Mouse (Mus musculus) myocyte (in vitro differentiated cells): ENCODE results near the gene B4galt4. TPM values are rescaled to one million over a fixed set of nuclear protein-coding genes. Genes with fewer than 3 reads are reported as not detected.
A peak's percentile ranks its signal among the peaks of the same experiment; 100 is the strongest.
"Not testable (repeated sequence)": the region's sequence is repeated elsewhere in the genome, so short reads cannot be mapped to it uniquely, and the experiment has no call there.

Experiments
- H3K27me3 ChIP-seq: one replicate; pipeline ENCODE4 v1.6.1; 2011; ENCODE audit not compliant: control insufficient read depth, insufficient read depth, insufficient read length
- H3K36me3 ChIP-seq: one replicate; pipeline ENCODE4 v1.6.1; 2011; ENCODE audit not compliant: control insufficient read depth, insufficient read depth
- H3K4me2 ChIP-seq: one replicate; pipeline ENCODE4 v1.6.1; 2011; ENCODE audit warnings: low read depth, control low read depth
- H3K4me3 ChIP-seq: one replicate; pipeline ENCODE4 v1.5.1; 2011; ENCODE audit warnings: mild to moderate bottlenecking, control low read depth, moderate library complexity
- H3K79me2 ChIP-seq: one replicate; pipeline ENCODE4 v1.6.1; 2011; ENCODE audit not compliant: control insufficient read depth, insufficient read depth
- H3ac ChIP-seq: one replicate; pipeline ENCODE4 v1.6.1; 2011; ENCODE audit not compliant: control insufficient read depth, insufficient read length
- CEBPB ChIP-seq: IDR thresholded peaks from 2 replicates; pipeline ENCODE4 v1.6.1; 2011; ENCODE audit warnings: mild to moderate bottlenecking, moderate library complexity; ENCODE audit not compliant: poor library complexity, insufficient read depth, severe bottlenecking
- E2F4 ChIP-seq: IDR thresholded peaks from one replicate; pipeline ENCODE4 v1.6.1; 2011; ENCODE audit warnings: mild to moderate bottlenecking, control low read depth, moderate library complexity; ENCODE audit not compliant: insufficient read depth
- MAX ChIP-seq: IDR thresholded peaks from one replicate; pipeline ENCODE4 v1.6.1; 2011; ENCODE audit warnings: low read depth, mild to moderate bottlenecking, control low read depth
- MYOD1 ChIP-seq, 3 experiments: IDR thresholded peaks; one replicate each; pipeline ENCODE4 v1.6.1; 2011; ENCODE audit warnings: control low read depth in 2 of 3, low read depth in 2 of 3, mild to moderate bottlenecking in 2 of 3, moderate library complexity in 1 of 3; ENCODE audit not compliant: insufficient read length in 2 of 3, control insufficient read depth in 1 of 3
- MYOG ChIP-seq, 3 experiments: IDR thresholded peaks; one replicate each; pipeline ENCODE4 v1.6.1; 2011; ENCODE audit warnings: control low read depth in 2 of 3, low read depth in 2 of 3, mild to moderate bottlenecking in 2 of 3; ENCODE audit not compliant: insufficient read length in 2 of 3, control insufficient read depth in 1 of 3, insufficient read depth in 1 of 3
- POLR2A ChIP-seq: IDR thresholded peaks from one replicate; pipeline ENCODE4 v1.6.1; 2011; ENCODE audit warnings: low read depth, mild to moderate bottlenecking, control low read depth, moderate library complexity; ENCODE audit not compliant: insufficient read length
- POLR2AphosphoS2 ChIP-seq: IDR thresholded peaks from one replicate; pipeline ENCODE4 v1.6.1; 2011; ENCODE audit warnings: low read depth, control low read depth; ENCODE audit not compliant: insufficient read length
- REST ChIP-seq: IDR thresholded peaks from one replicate; pipeline ENCODE4 v1.6.1; 2011; ENCODE audit warnings: mild to moderate bottlenecking, control low read depth, moderate library complexity; ENCODE audit not compliant: insufficient read depth, insufficient read length
- SRF ChIP-seq: IDR thresholded peaks from one replicate; pipeline ENCODE4 v1.6.1; 2011; ENCODE audit warnings: low read depth; ENCODE audit not compliant: control insufficient read depth, insufficient read length
- TCF12 ChIP-seq: IDR thresholded peaks from one replicate; pipeline ENCODE4 v1.6.1; 2011; ENCODE audit warnings: mild to moderate bottlenecking, control low read depth; ENCODE audit not compliant: poor library complexity, insufficient read depth, severe bottlenecking
- TCF3 ChIP-seq: IDR thresholded peaks from one replicate; pipeline ENCODE4 v1.6.1; 2011; ENCODE audit warnings: low read depth, control low read depth; ENCODE audit not compliant: insufficient read length
- USF1 ChIP-seq: IDR thresholded peaks from one replicate; pipeline ENCODE4 v1.6.1; 2011; ENCODE audit warnings: low read depth, mild to moderate bottlenecking, control low read depth, moderate library complexity
- polyA plus RNA-seq: library from polyadenylated mRNA; unstranded; fragments of >200 nt; fragmentation: generic; extraction: Trizol; gene quantifications from one replicate; pipeline ENCODE4 v1.2.1, GENCODE M21; 2012; ENCODE audit warnings: missing spikeins

B4galt4 gene
- polyA plus RNA-seq, 1 experiment, result 6.6 TPM

DNA sequence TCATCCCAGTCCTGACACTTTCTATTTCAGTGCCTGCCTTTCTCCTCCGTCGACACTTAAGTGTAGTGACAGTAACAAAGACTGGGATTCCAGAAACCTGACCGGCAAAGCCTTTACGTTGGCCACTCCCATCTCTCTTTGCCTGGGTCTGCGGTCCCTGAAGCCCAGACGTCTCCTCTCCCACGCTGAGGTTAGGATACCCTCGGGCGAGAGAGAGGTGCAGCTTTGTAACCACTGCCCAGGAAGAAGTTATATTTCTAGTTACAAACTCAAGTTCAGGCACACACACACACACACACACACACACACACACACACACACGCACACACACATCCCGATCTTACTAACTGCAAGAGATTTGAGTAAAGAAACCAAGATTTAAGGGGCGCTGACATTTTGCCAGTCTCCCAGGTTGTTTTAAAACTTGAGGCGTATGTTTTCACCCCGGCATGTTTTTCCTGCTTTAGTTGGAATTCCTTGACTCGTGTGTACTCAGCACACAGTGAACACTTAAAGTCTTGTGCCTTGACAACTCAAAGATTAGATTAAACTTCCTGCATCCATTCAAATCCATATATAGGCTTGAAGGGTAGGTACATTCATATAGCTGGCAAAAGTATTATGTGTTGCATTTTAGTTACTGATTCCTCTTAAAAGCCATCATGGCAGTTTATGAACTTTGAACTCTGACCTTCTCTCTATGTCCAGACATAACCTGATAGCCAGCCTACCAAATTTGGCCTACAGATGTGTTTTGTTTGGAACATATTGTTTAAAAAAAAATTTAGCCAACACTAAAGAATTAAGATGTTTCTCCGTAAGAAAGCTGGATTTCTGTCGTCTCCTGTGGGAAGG lies 28.4 kb upstream of the B4galt4 start:
- TF ChIP-seq POLR2A (no peak), SRF (no peak), POLR2AphosphoS2 (no peak), TCF3 (no peak), TCF12 (no peak), CEBPB (no peak), MAX (no peak), MYOD1 (IDR thresholded peaks at IDR 0.05; ENCODE audit: control insufficient read depth in 1 of 3, insufficient read length in 2 of 3, low read depth in 2 of 3) (no peak), REST (no peak), MYOG (IDR thresholded peaks at IDR 0.05; ENCODE audit: control insufficient read depth in 1 of 3, insufficient read depth in 1 of 3, insufficient read length in 2 of 3, low read depth in 2 of 3) (no peak), E2F4 (no peak), USF1 (no peak)
- Histone ChIP-seq H3ac (peak overlapping the region; percentile 74), H3K4me3 (peak overlapping the region; percentile 81), H3K4me2 (peak overlapping the region; percentile 95), H3K27me3 (no peaks in the 10 kb centered on the region), H3K79me2 (peaks cover 36% of the 10 kb centered on the region), H3K36me3 (no peaks in the 10 kb centered on the region)

DNA sequence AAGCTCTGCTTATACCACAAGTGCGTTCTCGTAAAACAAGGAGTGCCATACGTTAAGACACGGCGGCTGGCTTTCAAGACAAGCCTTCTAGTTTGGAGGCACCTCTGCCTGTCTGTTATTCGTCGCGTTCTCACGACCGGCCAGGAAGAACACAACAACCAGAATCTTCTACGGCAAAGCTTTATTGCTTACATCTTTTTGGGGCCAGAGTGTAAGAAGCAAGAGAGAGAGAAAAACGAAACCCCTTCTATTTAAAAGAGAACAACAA lies 27.9 kb upstream of the B4galt4 start:
- not testable (repeated sequence) for H3K27me3 ChIP-seq, H3ac ChIP-seq, H3K36me3 ChIP-seq, H3K4me2 ChIP-seq
- peak overlapping the region; percentile 81 for H3K4me3 ChIP-seq
- H3K79me2 ChIP-seq, result peaks cover 31% of the 10 kb centered on the region

DNA sequence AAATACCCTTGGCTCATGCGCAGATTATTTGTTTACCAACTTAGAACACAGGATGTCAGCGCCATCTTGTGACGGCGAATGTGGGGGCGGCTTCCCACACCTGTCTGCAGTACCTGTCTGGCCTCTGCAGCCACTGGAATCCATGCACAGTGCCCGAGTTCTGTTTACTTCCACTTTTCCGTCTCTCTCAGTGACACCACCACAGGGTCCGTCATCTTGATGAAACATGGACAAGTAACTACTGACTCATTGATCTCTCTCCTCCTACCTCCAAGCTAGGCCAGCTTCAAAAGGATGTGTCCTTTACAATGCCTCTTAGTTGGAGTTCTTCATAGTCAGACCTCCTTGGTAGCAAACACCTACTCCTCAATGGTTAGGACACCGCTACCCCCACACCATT lies 20.7 kb upstream of the B4galt4 start:
- no peak overlapping the region for H3ac ChIP-seq
- H3K4me3 ChIP-seq, result no peak overlapping the region
- H3K4me2 ChIP-seq, result no peak overlapping the region
- no peaks in the 10 kb centered on the region for H3K79me2 ChIP-seq
- TF ChIP-seq POLR2A (no peak), TCF12 (no peak), MAX (no peak), MYOG (IDR thresholded peaks at IDR 0.05; ENCODE audit: control insufficient read depth in 1 of 3, insufficient read depth in 1 of 3, insufficient read length in 2 of 3, low read depth in 2 of 3) (no peak), POLR2AphosphoS2 (no peak), REST (no peak), TCF3 (no peak)
- no peaks in the 10 kb centered on the region for H3K36me3 ChIP-seq
- H3K27me3 ChIP-seq, result no peaks in the 10 kb centered on the region

DNA sequence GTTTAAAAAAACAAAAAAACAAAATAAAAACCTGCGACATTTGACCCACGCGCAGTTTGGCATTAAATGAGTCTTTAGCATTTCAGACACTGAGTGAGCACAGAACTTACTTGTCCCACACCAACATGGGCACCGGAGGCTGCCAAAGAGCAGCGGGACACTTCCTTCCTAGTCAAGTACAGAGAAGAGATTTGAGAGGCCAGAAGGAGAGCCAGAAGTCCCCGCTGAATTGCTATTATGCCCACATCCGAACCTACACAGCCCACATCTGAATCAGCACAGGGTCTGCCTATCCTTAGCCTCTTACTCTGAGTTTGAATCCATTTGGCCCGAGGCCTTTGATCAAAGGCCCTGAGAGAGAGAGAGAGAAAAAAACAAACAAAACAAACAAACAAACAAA lies 17.8 kb upstream of the B4galt4 start:
- Histone ChIP-seq H3K36me3 (no peaks in the 10 kb centered on the region), H3K4me3 (no peak overlapping the region), H3K79me2 (no peaks in the 10 kb centered on the region)

DNA sequence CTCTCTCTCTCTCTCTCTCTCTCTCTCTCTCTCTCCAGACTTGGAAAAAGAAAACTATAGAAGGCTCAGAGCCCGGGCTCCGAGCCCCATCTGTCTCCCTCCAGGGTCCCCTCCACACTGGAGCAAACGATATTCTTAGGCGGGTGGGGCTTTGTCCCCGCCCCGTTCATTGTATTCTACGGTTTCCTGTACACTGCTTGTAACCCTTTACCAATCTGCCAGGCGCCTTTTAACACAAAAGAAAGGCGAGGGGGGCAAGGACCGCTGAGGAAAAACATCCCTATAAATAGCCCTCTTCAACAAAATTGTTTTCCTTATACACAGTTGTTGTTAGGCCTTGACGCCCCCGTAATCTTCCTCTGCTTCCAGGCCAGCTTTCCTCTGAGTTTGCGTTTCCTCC lies 17.1 kb upstream of the B4galt4 start:
- Histone ChIP-seq H3K4me3 (no peak overlapping the region), H3ac (no peak overlapping the region), H3K4me2 (no peak overlapping the region), H3K36me3 (no peaks in the 10 kb centered on the region), H3K27me3 (no peaks in the 10 kb centered on the region), H3K79me2 (no peaks in the 10 kb centered on the region)
- TF ChIP-seq TCF12 (no peak), USF1 (no peak), CEBPB (no peak), POLR2A (no peak), MAX (no peak), MYOG (IDR thresholded peaks at IDR 0.05; ENCODE audit: control insufficient read depth in 1 of 3, insufficient read depth in 1 of 3, insufficient read length in 2 of 3, low read depth in 2 of 3) (no peak), REST (no peak), POLR2AphosphoS2 (no peak), SRF (no peak)

More for the DNA sequence above, 17.8 kb upstream of the B4galt4 start:
- Histone ChIP-seq H3K27me3 (no peaks in the 10 kb centered on the region), H3ac (no peak overlapping the region), H3K4me2 (no peak overlapping the region)
- TF ChIP-seq MYOD1 (IDR thresholded peaks at IDR 0.05; ENCODE audit: control insufficient read depth in 1 of 3, insufficient read length in 2 of 3, low read depth in 2 of 3), result no peak
- no peak for TF ChIP-seq TCF12
- TF ChIP-seq USF1, result no peak
- no peak for TF ChIP-seq POLR2A
- TF ChIP-seq E2F4, result no peak
- TF ChIP-seq TCF3, result no peak
- no peak for TF ChIP-seq MAX
- no peak for TF ChIP-seq REST
- no peak for TF ChIP-seq SRF
